Mouse (Mus musculus): Measurements from ENCODE around the gene Wdr46.

- no peak for TF ChIP-seq POLR2A (IDR thresholded peaks at IDR 0.05; ENCODE audit: low read depth, low read length)
- TF ChIP-seq CTCF (IDR thresholded peaks at IDR 0.05; ENCODE audit: borderline replicate concordance, insufficient read depth, low read length) = no peak
Measured at GRCm38 (mm10) chr17:33914969-33915391, 25.5 kb upstream of the Wdr46 start.

All from embryonic fibroblast, embryonic 13.5 days (primary cell).